Mouse (Mus musculus): ENCODE measurements at regions not wholly inside any gene's neighbourhood (a gene's known extent, or its start where the extent isn't known, plus 50 kb on each side); places are given as distances from the start of the nearest gene placed in this dataset.

DNA sequence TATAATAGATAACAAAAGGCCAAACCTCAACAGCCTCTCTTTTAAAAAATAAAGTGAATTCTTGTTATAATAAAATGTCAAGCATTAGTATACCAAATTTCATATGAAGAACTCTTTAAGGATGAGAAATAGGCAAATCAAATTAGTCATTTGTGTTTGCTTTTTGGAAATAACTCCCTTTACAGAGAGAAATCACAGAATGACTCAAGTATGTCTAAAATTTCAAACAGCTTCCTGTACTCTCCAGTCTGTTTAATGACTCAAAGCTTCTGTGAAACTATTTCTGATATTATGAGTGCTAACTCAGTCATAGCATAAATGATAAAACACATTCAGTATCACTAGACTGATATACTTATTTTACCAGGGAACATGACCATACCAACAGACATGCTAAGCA lies 217.7 kb downstream of the Rps12 start:
- H3K4me3 ChIP-seq (replicated peaks; ENCODE audit: extremely low read depth, low read depth, low read length): no peak overlapping the region
- DNase-seq: no peak
- no peaks in the 10 kb centered on the region for H3K4me1 ChIP-seq (ENCODE audit: control insufficient read depth, insufficient read depth, low read length)
- no peak for TF ChIP-seq POLR2A (IDR thresholded peaks at IDR 0.05; ENCODE audit: borderline replicate concordance, extremely low read depth, low read depth, low read length)

DNA sequence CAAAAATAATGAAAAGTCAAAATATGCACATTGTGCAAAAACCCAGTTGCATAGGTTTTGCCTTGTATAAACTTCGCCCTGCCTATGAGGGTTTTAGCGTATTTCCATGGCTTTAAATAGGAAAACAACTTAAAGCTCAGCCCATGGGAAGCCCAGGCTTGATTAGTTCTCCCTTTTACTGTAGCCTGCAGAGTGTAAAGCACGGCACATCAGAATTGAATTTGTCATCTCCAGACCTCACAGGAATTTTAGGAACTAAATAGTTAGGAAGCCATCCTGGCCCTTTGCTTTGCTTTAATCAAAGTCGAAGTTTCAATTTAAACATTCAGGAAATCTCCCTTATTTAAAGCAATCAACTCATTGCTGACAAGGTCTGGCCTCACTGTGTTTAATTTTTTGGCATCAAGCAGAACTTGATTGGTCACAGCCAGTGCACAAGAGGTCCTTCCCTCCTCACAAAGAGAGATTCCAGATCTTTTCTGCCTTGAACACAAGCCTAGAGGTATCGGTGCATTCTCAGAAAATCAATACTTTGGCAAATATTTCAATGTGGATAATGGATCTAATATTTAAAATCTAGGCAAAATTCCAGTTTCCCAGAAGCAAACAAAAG lies 211.8 kb upstream of the Eya4 start:
- no peak for TF ChIP-seq POLR2A (IDR thresholded peaks at IDR 0.05; ENCODE audit: borderline replicate concordance, extremely low read depth, low read depth, low read length)
- 85% methylated on average over 5 of the region's 5 CpGs for WGBS
- Histone ChIP-seq H3K4me1 (ENCODE audit: control insufficient read depth, insufficient read depth, low read length) (no peaks in the 10 kb centered on the region), H3K4me3 (replicated peaks; ENCODE audit: extremely low read depth, low read depth, low read length) (no peak overlapping the region)
- DNase-seq: no peak

DNA sequence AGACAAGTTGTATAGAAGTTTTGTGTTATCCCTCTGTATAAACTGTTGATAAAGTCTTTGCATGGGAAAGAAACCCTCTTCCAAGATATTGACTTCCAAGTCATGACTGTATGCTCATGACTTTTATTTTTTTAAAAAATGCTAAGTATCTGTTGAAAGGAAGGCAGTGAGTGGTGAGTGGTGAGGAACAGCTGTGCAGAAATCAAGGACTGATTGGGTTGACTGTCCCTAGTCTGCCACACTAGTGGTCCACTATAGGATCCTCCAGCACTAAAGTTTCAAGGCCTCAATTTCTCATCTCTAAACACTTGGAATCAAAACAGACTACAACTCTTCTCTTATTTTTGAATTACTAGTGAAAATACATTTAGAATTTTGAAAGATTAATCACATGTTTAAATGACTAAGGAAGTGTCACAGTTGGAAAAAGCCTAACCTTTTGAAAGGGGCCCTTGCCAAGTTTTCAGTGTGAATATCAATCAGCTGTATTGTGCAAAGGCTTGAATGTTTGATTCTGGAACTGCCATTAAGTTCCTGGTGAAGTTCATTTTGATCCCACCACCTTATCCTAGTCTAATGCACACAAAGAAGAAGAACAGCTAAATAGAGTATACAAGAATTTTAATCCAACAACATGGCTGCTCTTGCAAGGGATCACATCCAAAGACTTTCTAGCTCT lies 209.5 kb upstream of the Eya4 start:
- no peaks in the 10 kb centered on the region for H3K4me1 ChIP-seq (ENCODE audit: control insufficient read depth, insufficient read depth, low read length)
- no peak overlapping the region for H3K4me3 ChIP-seq (replicated peaks; ENCODE audit: extremely low read depth, low read depth, low read length)
- DNase-seq: peak; percentile 5
- TF ChIP-seq CTCF (IDR thresholded peaks at IDR 0.05; ENCODE audit: insufficient read depth, low read length) (no peak), POLR2A (IDR thresholded peaks at IDR 0.05; ENCODE audit: borderline replicate concordance, extremely low read depth, low read depth, low read length) (no peak)

DNA sequence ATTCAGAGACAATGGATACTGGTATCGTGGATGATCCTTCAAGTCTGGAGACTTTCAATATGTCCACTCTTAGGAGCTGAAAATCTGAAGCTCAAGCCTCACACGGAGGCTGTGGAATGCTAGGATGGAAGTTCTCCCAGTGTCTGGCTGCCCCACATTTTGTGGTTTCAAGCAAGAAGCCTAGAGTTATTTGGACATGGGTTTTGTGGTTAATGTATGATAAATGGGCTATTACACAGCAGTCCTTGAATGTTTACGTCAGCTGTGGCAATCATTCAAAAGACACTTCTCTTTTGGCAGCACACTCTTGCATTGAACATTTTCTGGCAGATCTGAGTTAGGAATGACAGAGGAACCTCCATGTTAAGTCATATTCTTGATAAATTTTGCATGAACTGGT lies 207.2 kb upstream of the Eya4 start:
- no peak for DNase-seq
- Histone ChIP-seq H3K4me1 (ENCODE audit: control insufficient read depth, insufficient read depth, low read length) (no peaks in the 10 kb centered on the region), H3K4me3 (replicated peaks; ENCODE audit: extremely low read depth, low read depth, low read length) (no peak overlapping the region)
- WGBS: 45% methylated on average over 3 of the region's 3 CpGs
- TF ChIP-seq CTCF (IDR thresholded peaks at IDR 0.05; ENCODE audit: insufficient read depth, low read length) (no peak), POLR2A (IDR thresholded peaks at IDR 0.05; ENCODE audit: borderline replicate concordance, extremely low read depth, low read depth, low read length) (no peak)

DNA sequence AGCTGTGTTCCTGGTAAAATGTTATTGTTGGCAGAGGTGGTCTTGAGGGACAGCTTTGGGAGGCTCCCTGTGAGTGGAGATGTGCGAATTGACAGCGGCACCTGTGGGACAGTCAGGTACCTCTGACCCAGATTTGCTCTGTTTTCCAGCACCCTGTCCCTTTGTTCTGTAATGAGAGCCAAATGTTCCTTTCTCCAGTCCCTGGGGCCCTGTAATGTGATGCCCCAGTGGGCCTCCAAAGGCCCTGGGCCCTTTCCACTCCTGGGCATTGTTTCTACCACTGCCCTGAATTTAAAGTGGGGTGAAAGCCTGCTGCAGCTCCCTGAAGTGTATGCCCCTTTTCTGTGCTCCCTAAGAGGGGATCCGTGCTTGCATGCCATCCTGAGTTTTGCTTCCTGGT lies 198.6 kb upstream of the Eya4 start:
- TF ChIP-seq CTCF (IDR thresholded peaks at IDR 0.05; ENCODE audit: insufficient read depth, low read length): no peak
- no peak for TF ChIP-seq POLR2A (IDR thresholded peaks at IDR 0.05; ENCODE audit: borderline replicate concordance, extremely low read depth, low read depth, low read length)
- no peak for DNase-seq
- Histone ChIP-seq H3K4me3 (replicated peaks; ENCODE audit: extremely low read depth, low read depth, low read length) (no peak overlapping the region), H3K4me1 (ENCODE audit: control insufficient read depth, insufficient read depth, low read length) (no peaks in the 10 kb centered on the region)
- 47% methylated on average over 3 of the region's 3 CpGs for WGBS

DNA sequence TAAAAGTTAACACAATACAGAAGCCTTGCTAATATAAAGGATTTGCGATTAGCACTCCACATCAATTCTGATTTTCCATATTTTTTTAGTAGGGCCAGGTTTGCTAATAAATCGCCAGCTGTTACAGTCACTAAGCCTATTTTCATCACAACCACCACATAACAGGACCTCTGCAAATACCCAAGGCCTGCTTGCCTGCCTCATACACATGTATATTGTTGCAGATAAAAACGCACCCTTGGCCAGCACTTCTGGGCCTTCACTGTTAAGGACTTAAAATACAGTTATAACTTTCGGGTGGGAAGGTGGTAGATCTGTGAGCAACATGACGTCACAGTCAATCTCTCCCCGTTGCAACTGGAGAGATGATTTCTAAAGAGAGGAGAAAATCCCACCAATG lies 197.7 kb upstream of the Eya4 start:
- WGBS: 78% methylated on average over 6 of the region's 6 CpGs
- no peak for DNase-seq
- Histone ChIP-seq H3K4me1 (ENCODE audit: control insufficient read depth, insufficient read depth, low read length) (no peaks in the 10 kb centered on the region), H3K4me3 (replicated peaks; ENCODE audit: extremely low read depth, low read depth, low read length) (no peak overlapping the region)
- TF ChIP-seq POLR2A (IDR thresholded peaks at IDR 0.05; ENCODE audit: borderline replicate concordance, extremely low read depth, low read depth, low read length) (no peak), CTCF (IDR thresholded peaks at IDR 0.05; ENCODE audit: insufficient read depth, low read length) (no peak)

DNA sequence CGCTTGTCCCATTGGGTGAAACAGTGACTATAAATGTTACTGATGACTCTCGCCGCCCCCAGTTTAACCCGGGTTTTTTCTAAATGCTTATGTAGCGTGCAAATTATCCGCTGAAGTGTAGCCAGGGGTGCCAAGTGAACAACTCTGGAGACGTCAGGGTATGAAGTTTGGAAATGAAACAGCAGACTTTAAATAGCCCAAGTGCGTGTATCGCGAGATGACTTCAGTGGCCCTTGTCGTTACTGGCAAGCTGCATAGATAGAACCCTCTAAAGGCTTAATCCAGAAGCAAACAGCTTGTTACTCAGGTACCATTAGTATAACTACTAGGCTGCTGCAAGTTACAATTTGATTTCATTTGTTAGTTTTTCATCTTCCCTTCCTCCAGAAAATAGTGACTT lies 192.1 kb upstream of the Eya4 start:
- no peaks in the 10 kb centered on the region for H3K4me1 ChIP-seq (ENCODE audit: control insufficient read depth, insufficient read depth, low read length)
- no peak overlapping the region for H3K4me3 ChIP-seq (replicated peaks; ENCODE audit: extremely low read depth, low read depth, low read length)
- WGBS: 81% methylated on average over 11 of the region's 11 CpGs
- DNase-seq: no peak
- TF ChIP-seq POLR2A (IDR thresholded peaks at IDR 0.05; ENCODE audit: borderline replicate concordance, extremely low read depth, low read depth, low read length) (no peak), CTCF (IDR thresholded peaks at IDR 0.05; ENCODE audit: insufficient read depth, low read length) (no peak)

DNA sequence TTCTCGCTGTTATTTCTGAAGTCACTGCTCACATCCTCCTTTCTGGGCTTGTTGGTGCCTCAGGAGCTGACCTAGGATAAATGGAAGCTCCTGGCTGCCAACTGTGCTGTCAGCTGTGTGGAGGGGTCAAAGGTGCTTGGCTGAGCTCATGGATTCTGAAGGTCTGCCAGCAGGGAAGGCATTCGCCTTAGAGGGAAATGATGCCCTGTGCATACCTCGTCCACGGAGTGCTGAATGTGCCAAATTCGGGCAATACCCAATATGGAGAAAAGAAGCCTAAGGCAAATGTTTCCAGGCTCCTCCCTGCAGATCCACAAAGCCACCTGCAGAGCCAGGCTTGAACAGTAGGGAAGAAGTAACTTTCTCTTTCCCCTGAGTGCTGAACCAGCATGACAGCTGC lies 191.3 kb upstream of the Eya4 start:
- TF ChIP-seq POLR2A (IDR thresholded peaks at IDR 0.05; ENCODE audit: borderline replicate concordance, extremely low read depth, low read depth, low read length) (no peak), CTCF (IDR thresholded peaks at IDR 0.05; ENCODE audit: insufficient read depth, low read length) (no peak)
- WGBS: 42% methylated on average over 5 of the region's 5 CpGs
- Histone ChIP-seq H3K4me1 (ENCODE audit: control insufficient read depth, insufficient read depth, low read length) (no peaks in the 10 kb centered on the region), H3K4me3 (replicated peaks; ENCODE audit: extremely low read depth, low read depth, low read length) (no peak overlapping the region)
- no peak for DNase-seq

DNA sequence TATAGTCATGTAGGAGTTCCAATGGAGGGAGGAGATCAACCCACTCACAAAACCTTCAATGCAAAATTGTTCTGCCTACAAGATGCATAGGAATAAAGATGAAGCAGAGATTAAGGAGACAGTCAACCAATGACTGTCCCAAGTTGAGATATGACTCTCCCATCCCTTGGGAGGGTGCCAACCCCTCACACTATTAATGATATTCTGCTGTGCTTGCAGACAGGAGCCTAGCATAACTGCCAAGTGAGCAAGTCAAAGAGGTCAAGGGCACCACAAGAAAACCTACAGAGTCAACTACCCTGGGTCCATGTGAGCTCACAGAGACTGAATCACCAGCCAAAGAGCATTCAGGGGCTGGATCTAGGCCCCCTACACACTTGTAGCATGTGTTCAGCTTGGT lies 184.1 kb upstream of the Eya4 start:
- no peak for DNase-seq
- no peak for TF ChIP-seq POLR2A (IDR thresholded peaks at IDR 0.05; ENCODE audit: borderline replicate concordance, extremely low read depth, low read depth, low read length)
- TF ChIP-seq CTCF (IDR thresholded peaks at IDR 0.05; ENCODE audit: insufficient read depth, low read length): no peak
- H3K4me3 ChIP-seq (replicated peaks; ENCODE audit: extremely low read depth, low read depth, low read length): no peak overlapping the region
- H3K4me1 ChIP-seq (ENCODE audit: control insufficient read depth, insufficient read depth, low read length): no peaks in the 10 kb centered on the region

DNA sequence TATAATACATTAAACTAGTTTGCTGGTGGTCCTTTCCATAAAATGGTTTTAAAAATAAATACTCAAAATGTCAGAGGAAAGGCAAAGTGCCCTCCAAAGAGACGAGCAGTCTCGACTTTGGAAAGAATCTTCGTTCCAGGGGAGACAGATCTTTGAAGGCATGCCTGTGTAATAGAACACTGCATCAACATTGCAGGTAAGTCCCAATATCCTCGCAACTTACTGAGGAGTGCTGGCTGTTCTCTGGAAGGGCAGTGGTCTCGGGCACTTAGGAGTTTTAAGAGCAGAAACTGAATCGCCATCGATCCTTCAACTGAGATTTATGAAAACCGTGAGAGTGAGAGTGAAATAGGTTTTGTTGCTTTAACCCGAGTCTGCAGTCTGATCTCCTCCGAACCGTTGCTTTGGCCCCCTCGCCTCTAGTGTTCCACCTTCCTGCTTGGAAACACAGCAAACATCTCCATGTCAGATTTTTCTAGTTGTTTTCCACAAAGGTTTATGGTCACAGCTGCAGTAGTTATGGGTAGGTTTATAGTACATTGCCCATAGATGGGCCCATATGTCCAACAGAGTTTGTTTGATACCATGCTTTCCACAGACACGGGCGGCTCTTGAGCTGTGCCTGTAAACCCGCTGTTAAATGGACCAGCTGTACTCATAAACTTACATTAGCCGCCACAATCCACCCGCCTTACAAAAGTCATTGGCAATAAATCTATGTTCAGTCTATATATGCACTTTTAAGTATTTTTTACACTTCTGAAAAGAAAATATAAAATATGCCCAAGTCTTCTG lies 181.6 kb upstream of the Eya4 start:
- Histone ChIP-seq H3K4me3 (replicated peaks; ENCODE audit: extremely low read depth, low read depth, low read length) (no peak overlapping the region), H3K4me1 (ENCODE audit: control insufficient read depth, insufficient read depth, low read length) (no peaks in the 10 kb centered on the region)
- WGBS: 83% methylated on average over 17 of the region's 17 CpGs
- TF ChIP-seq POLR2A (IDR thresholded peaks at IDR 0.05; ENCODE audit: borderline replicate concordance, extremely low read depth, low read depth, low read length): no peak
- no peak for TF ChIP-seq CTCF (IDR thresholded peaks at IDR 0.05; ENCODE audit: insufficient read depth, low read length)
- DNase-seq: no peak
